Mouse (Mus musculus): Measurements from ENCODE around the gene Pepd. TPM values are rescaled to one million over a fixed set of nuclear protein-coding genes. Genes with fewer than 3 reads are reported as not detected.

The Pepd gene
- total RNA-seq, 2 experiments from 2014 or later = 24.1 to 24.3 TPM

DNA sequence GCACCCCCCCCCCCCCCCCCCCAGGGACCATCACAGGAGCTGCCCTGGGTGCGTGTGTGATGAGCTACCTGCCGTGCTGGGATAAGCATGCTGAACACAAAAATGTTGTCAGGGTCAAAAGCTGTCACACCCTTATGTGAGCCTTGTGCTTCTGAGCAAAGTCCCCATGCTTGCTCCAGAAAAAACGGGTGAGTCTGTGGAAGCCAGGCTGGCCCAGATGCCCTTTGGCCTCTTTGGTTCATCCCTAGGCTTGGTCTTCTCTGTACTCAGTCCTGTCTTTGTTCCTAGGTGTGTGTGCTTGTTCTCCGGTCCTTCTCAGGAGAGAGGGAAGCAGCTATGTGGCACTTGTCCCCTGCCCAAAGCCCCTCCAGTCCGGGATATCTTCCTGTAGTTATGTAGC is 3.4 kb downstream of the Pepd start:
- no peak for TF ChIP-seq CTCF (IDR thresholded peaks at IDR 0.05)
- Histone ChIP-seq H3K27ac (no peak overlapping the region), H3K4me3 (no peak overlapping the region)
- no peak for DNase-seq
- intact Hi-C loops (cut with DNase I) = loop anchor here (10.0 kb wide), 1 partner anchor 241 kb away; no protein-coding TSS in a partner anchor

- no peak for TF ChIP-seq CTCF (IDR thresholded peaks at IDR 0.05)
- no peak for DNase-seq
- no peak overlapping the region for H3K4me3 ChIP-seq
- no peak overlapping the region for H3K27ac ChIP-seq
- intact Hi-C loops (cut with DNase I) = loop anchor here (10.0 kb wide), 1 partner anchor 243 kb away; no protein-coding TSS in a partner anchor
These were observed 5.4 kb downstream of the Pepd start for GRCm38 (mm10) chr7:34917558-34917957.

GRCm38 (mm10) chr7:34917998-34918397 is 5.8 kb downstream of the Pepd start:
- no peak overlapping the region for H3K27ac ChIP-seq
- no peak overlapping the region for H3K4me3 ChIP-seq
- no peak for DNase-seq
- intact Hi-C loops (cut with DNase I) = loop anchor here (10.0 kb wide), 1 partner anchor 243 kb away; no protein-coding TSS in a partner anchor
- no peak for TF ChIP-seq CTCF (IDR thresholded peaks at IDR 0.05)

- TF ChIP-seq CTCF (IDR thresholded peaks at IDR 0.05) = no peak
- intact Hi-C loops (cut with DNase I) = loop anchor here (10.0 kb wide), 1 partner anchor 244 kb away; no protein-coding TSS in a partner anchor
- DNase-seq = peak; percentile 42
These were observed 6.2 kb downstream of the Pepd start for GRCm38 (mm10) chr7:34918416-34918815.

DNA sequence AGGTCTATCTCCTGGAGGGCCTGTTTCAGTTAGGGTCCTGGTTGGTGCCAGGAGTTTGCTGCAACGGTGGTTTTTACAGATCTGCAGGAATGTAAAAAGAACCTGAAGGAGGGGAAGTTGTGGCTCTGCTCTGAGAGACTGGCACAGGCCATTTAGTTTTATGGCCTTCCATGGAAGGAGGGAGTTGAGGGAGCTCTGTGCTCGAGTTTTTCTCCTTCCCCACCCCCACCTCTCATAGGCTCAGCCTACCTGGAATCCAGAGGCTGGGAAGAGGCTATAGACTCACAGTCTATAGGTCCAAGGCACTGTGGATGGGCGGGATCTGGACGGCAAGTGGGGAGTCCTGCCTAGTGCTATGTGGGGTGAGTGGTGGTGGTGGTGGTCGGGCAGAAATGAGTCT is 6.9 kb downstream of the Pepd start:
- no peak for DNase-seq
- Histone ChIP-seq H3K4me3 (no peak overlapping the region), H3K27ac (no peak overlapping the region)
- intact Hi-C loops (cut with DNase I) = loop anchor here (10.0 kb wide), 1 partner anchor 244 kb away; no protein-coding TSS in a partner anchor
- no peak for TF ChIP-seq CTCF (IDR thresholded peaks at IDR 0.05)

More at GRCm38 (mm10) chr7:34918416-34918815, 6.2 kb downstream of the Pepd start:
- H3K27ac ChIP-seq = no peak overlapping the region
- no peak overlapping the region for H3K4me3 ChIP-seq

DNA sequence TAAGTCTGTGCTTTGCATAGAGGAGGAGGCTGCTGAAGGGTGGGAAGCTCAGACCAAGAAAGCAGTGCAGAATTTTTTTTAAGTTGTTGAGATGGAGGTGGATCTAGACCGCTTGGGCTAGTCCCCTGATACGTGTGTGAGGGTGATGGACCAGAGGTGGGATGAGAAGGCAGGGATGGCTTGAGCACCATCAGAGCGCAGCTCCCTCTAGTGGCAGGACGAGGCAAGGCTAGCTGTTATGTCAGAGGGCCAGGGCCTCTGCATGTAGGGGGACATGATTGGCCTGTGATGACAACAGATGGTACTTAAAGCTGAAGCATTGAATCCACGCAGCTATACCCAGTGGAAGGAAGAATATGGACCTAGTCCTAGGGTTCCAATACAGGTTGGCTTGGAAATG is 7.6 kb downstream of the Pepd start:
- DNase-seq = peak; percentile 51
- peak; percentile 77 for TF ChIP-seq CTCF (IDR thresholded peaks at IDR 0.05)
- intact Hi-C loops (cut with DNase I) = loop anchor here (10.0 kb wide), 1 partner anchor 245 kb away; no protein-coding TSS in a partner anchor
- Histone ChIP-seq H3K27ac (no peak overlapping the region), H3K4me3 (no peak overlapping the region)

DNA sequence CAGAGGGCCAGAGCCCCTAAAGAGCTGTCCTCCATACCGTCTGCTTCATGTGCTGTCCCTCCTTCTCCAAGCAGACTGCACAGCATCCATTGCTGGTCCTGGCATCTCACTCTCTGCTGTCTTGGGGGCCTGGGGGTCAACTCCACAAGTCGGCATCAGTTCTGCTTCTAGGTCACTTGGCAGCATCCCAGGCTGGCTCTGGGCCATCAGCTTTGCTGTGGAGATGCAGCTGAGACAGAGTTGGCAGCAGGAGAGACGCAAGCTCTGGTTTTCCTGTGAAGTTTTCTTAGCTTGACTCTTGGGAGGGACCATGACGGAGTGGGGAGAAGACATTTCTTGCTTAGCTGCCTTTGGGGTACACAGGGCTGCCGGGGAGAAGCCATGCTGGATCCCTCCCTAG is 13.0 kb downstream of the Pepd start:
- Histone ChIP-seq H3K4me3 (no peak overlapping the region), H3K27ac (no peak overlapping the region)
- TF ChIP-seq CTCF (IDR thresholded peaks at IDR 0.05) = no peak
- DNase-seq = peak; percentile 68
- intact Hi-C loops (cut with DNase I) = no loop called here

DNA sequence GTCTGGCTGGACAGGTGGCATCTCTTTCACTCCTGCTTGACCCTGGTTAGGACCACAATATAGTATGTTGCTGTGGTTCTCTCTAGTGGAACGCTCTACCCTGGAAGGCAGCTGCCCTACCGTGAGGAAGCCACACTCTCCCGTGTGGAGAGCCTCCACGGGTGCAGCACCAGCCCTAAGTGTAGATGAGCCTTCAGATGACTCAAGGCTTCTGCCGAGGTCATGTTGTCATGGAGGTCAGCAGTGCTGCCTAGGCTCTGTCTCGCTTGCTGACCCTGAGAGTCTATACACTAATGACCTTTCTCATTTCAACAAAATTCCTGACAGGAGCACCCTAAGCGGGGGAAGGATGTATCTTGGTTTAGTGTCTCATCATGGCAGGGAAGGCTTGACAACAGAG is 13.8 kb downstream of the Pepd start:
- DNase-seq = no peak
- intact Hi-C loops (cut with DNase I) = no loop called here
- Histone ChIP-seq H3K4me3 (no peak overlapping the region), H3K27ac (no peak overlapping the region)
- no peak for TF ChIP-seq CTCF (IDR thresholded peaks at IDR 0.05)

- peak; percentile 59 for DNase-seq
- H3K4me3 ChIP-seq = no peak overlapping the region
- intact Hi-C loops (cut with DNase I) = no loop called here
- H3K27ac ChIP-seq = peak overlapping the region; percentile 46
- TF ChIP-seq CTCF (IDR thresholded peaks at IDR 0.05) = no peak
These were observed 17.6 kb downstream of the Pepd start for GRCm38 (mm10) chr7:34929614-34930262.

DNA sequence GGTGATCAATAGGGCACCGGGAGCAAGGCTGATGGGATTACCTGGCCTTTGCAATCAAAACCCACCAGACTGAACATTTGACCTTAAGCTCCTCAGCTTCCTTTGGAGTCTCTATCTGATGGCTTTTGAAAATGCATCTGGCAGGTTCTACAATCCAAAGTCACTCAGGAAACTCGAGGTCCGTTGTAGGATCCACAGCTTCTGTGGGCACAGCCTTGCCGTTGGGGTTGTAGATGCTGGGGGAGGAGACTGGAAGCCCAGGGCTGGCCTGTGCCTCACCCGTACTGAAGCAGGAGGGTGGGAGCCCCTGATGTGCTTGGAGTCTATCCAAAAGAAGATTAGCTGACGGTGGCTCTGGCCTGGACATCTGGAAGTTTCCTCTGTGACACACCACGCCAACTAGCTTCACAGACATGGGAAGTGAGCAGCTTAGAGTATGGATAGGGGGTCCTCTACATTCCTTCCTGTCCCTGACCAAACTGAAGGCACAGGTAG is 18.1 kb downstream of the Pepd start:
- peak overlapping the region; percentile 46 for H3K27ac ChIP-seq
- DNase-seq = peak; percentile 40

DNA sequence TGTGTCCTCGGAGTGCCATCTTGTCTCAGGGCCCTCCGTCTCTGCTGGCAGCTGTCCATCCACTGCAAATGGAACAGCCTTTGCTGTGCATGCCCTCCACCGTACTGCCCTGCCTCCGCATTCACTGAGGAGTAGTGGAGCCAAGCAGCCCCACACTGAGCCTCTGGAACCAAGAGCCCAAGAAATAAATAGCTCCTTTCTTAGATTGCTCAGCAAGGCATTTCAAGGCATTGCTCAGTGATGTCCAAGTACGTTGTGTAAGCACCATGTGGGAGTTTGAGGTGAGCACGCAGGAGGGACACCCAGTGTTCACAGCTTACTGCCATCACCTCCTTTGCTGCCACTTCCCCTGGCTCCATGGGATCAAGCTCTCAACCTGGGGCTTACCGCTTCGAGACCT is 20.5 kb downstream of the Pepd start:
- no peak overlapping the region for H3K27ac ChIP-seq
- intact Hi-C loops (cut with DNase I) = no loop called here
- no peak for TF ChIP-seq CTCF (IDR thresholded peaks at IDR 0.05)
- no peak overlapping the region for H3K4me3 ChIP-seq
- no peak for DNase-seq

More for the DNA sequence above, 18.1 kb downstream of the Pepd start:
- intact Hi-C loops (cut with DNase I) = no loop called here
- no peak for TF ChIP-seq CTCF (IDR thresholded peaks at IDR 0.05)
- no peak overlapping the region for H3K4me3 ChIP-seq

- intact Hi-C loops (cut with DNase I) = no loop called here
- H3K27ac ChIP-seq = no peak overlapping the region
- no peak for TF ChIP-seq CTCF (IDR thresholded peaks at IDR 0.05)
- H3K4me3 ChIP-seq = no peak overlapping the region
- DNase-seq = no peak
These were observed 21.0 kb downstream of the Pepd start for GRCm38 (mm10) chr7:34933142-34933541.

GRCm38 (mm10) chr7:34936347-34936746 is 24.2 kb downstream of the Pepd start:
- peak; percentile 34; the same call in 1 of the 2 replicates for TF ChIP-seq CTCF (IDR thresholded peaks at IDR 0.05)
- intact Hi-C loops (cut with DNase I) = no loop called here
- no peak for DNase-seq
- no peak overlapping the region for H3K4me3 ChIP-seq
- H3K27ac ChIP-seq = no peak overlapping the region
